Mouse (Mus musculus): ENCODE results near the gene Mdp1. TPM values are rescaled to one million over a fixed set of nuclear protein-coding genes. Genes with fewer than 3 reads are reported as not detected.

The Mdp1 gene
- 100 to 1,000 TPM; 101 to 105 TPM for polyA plus RNA-seq (2017; shearing (Covaris generic))

GRCm38 (mm10) chr14:55659960-55660573, at the start of gene Mdp1:
Gene Mdp1 (minus strand): TSS chr14:55660508.

GRCm38 (mm10) chr14:55681160-55682117, 21.1 kb upstream of the Mdp1 start, which contains the start of gene Tinf2:
Gene Tinf2 (minus strand): TSS chr14:55681820.

GRCm38 (mm10) chr14:55671833-55672740, 11.8 kb upstream of the Mdp1 start, which contains the start of the genes Gmpr2 and Nedd8:
Gene Gmpr2 (plus strand): TSS chr14:55671941.
Gene Nedd8 (minus strand): TSS chr14:55672124.

GRCm38 (mm10) chr14:55649884-55650283, 10.4 kb downstream of the Mdp1 start, which contains the start of gene Tssk4:
Gene Tssk4 (plus strand): TSS chr14:55650184.

GRCm38 (mm10) chr14:55643060-55643907, 17.0 kb downstream of the Mdp1 start, which contains the start of gene Tm9sf1:
Gene Tm9sf1 (minus strand): TSS chr14:55643806.

GRCm38 (mm10) chr14:55637795-55638194, 22.5 kb downstream of the Mdp1 start, which contains the start of gene Gm49378:
Gene Gm49378 (minus strand): TSS chr14:55637895.

GRCm38 (mm10) chr14:55635523-55636007, 24.7 kb downstream of the Mdp1 start, which contains the start of gene Ipo4:
Gene Ipo4 (minus strand): TSS chr14:55635957.

GRCm38 (mm10) chr14:55617822-55618221, 42.5 kb downstream of the Mdp1 start, which contains the start of gene Rec8:
Gene Rec8 (plus strand): TSS chr14:55618037.

Other genes starting within 250 kb of the Mdp1 start
- gene Dhrs4, start 181.8 kb downstream of the Mdp1 start, polyA plus RNA-seq (2017; shearing (Covaris generic)) = 10 to 100 TPM; 46.9 to 50.3 TPM
- 1 to 10 TPM in 1 of 2 experiments, under 1 TPM in 1; 0.97 to 1.0 TPM for gene Carmil3, start 169.9 kb downstream of the Mdp1 start, polyA plus RNA-seq (2017; shearing (Covaris generic))
- under 1 TPM in 1 of 2 experiments, not detected in 1; 0.75 TPM for gene Cpne6, start 150.1 kb downstream of the Mdp1 start, polyA plus RNA-seq (2017; shearing (Covaris generic))
- under 1 TPM; 0.11 to 0.16 TPM for gene Nrl, start 135.5 kb downstream of the Mdp1 start, polyA plus RNA-seq (2017; shearing (Covaris generic))
- gene Pck2, start 120.2 kb downstream of the Mdp1 start, polyA plus RNA-seq (2017; shearing (Covaris generic)) = 10 to 100 TPM in 1 of 2 experiments, 1 to 10 TPM in 1; 9.6 to 27.7 TPM
- 100 to 1,000 TPM; 127 to 137 TPM for gene Dcaf11, start 100.5 kb downstream of the Mdp1 start, polyA plus RNA-seq (2017; shearing (Covaris generic))
- gene A730061H03Rik, start 100.1 kb downstream of the Mdp1 start, polyA plus RNA-seq (2017; shearing (Covaris generic)) = 1 to 10 TPM; 2.3 to 5.0 TPM
- gene Fitm1, start 84.9 kb downstream of the Mdp1 start, polyA plus RNA-seq (2017; shearing (Covaris generic)) = not detected
- gene Psme1, start 82.4 kb downstream of the Mdp1 start, polyA plus RNA-seq (2017; shearing (Covaris generic)) = 1,000 to 10,000 TPM; 1,262 to 1,326 TPM
- 10 to 100 TPM; 29.1 to 38.6 TPM for gene Emc9, start 75.2 kb downstream of the Mdp1 start, polyA plus RNA-seq (2017; shearing (Covaris generic))
- 1,000 to 10,000 TPM; 1,039 to 1,128 TPM for gene Psme2, start 69.4 kb downstream of the Mdp1 start, polyA plus RNA-seq (2017; shearing (Covaris generic))
- gene Rnf31, start 68.8 kb downstream of the Mdp1 start, polyA plus RNA-seq (2017; shearing (Covaris generic)) = 10 to 100 TPM; 30.5 to 62.2 TPM
- 100 to 1,000 TPM; 169 to 197 TPM for gene Irf9, start 56.9 kb downstream of the Mdp1 start, polyA plus RNA-seq (2017; shearing (Covaris generic))
- gene Rec8, start 42.5 kb downstream of the Mdp1 start, polyA plus RNA-seq (2017; shearing (Covaris generic)) = 1 to 10 TPM; 2.8 to 5.6 TPM
- gene Ipo4, start 24.6 kb downstream of the Mdp1 start, polyA plus RNA-seq (2017; shearing (Covaris generic)) = 10 to 100 TPM; 31.1 to 45.2 TPM
- gene Gm49378, start 22.6 kb downstream of the Mdp1 start, polyA plus RNA-seq (2017; shearing (Covaris generic)) = 1 to 10 TPM; 1.6 to 2.2 TPM
- gene Tm9sf1, start 16.7 kb downstream of the Mdp1 start, polyA plus RNA-seq (2017; shearing (Covaris generic)) = 10 to 100 TPM; 64.4 to 75.6 TPM
- 1 to 10 TPM; 1.3 to 1.6 TPM for gene Tssk4, start 10.3 kb downstream of the Mdp1 start, polyA plus RNA-seq (2017; shearing (Covaris generic))
- 10 to 100 TPM; 34.4 to 55.8 TPM for gene Gmpr2, start 11.4 kb upstream of the Mdp1 start, polyA plus RNA-seq (2017; shearing (Covaris generic))
- 100 to 1,000 TPM; 479 to 482 TPM for gene Nedd8, start 11.6 kb upstream of the Mdp1 start, polyA plus RNA-seq (2017; shearing (Covaris generic))
- gene Tinf2, start 21.3 kb upstream of the Mdp1 start, polyA plus RNA-seq (2017; shearing (Covaris generic)) = 10 to 100 TPM; 50.8 to 60.2 TPM
- gene Tgm1, start 53.4 kb upstream of the Mdp1 start, polyA plus RNA-seq (2017; shearing (Covaris generic)) = under 1 TPM; 0.32 to 0.81 TPM
- gene Rabggta, start 61.8 kb upstream of the Mdp1 start, polyA plus RNA-seq (2017; shearing (Covaris generic)) = 10 to 100 TPM; 57.8 to 79.6 TPM
- 10 to 100 TPM; 39.5 to 63.1 TPM for gene Dhrs1, start 85.2 kb upstream of the Mdp1 start, polyA plus RNA-seq (2017; shearing (Covaris generic))
- 10 to 100 TPM; 38.9 to 45.7 TPM for gene Nop9, start 85.2 kb upstream of the Mdp1 start, polyA plus RNA-seq (2017; shearing (Covaris generic))
- gene Cideb, start 98.0 kb upstream of the Mdp1 start, polyA plus RNA-seq (2017; shearing (Covaris generic)) = not detected
- under 1 TPM; 0.17 to 0.21 TPM for gene Ltb4r2, start 100.9 kb upstream of the Mdp1 start, polyA plus RNA-seq (2017; shearing (Covaris generic))
- gene Ltb4r1, start 105.5 kb upstream of the Mdp1 start, polyA plus RNA-seq (2017; shearing (Covaris generic)) = 10 to 100 TPM; 13.2 to 19.4 TPM
- under 1 TPM; 0.16 to 0.32 TPM for gene Adcy4, start 123.6 kb upstream of the Mdp1 start, polyA plus RNA-seq (2017; shearing (Covaris generic))
- gene Ripk3, start 128.4 kb upstream of the Mdp1 start, polyA plus RNA-seq (2017; shearing (Covaris generic)) = 100 to 1,000 TPM in 1 of 2 experiments, 10 to 100 TPM in 1; 72.7 to 103 TPM
- gene Nfatc4, start 162.6 kb upstream of the Mdp1 start, polyA plus RNA-seq (2017; shearing (Covaris generic)) = not detected
- gene Nynrin, start 193.5 kb upstream of the Mdp1 start, polyA plus RNA-seq (2017; shearing (Covaris generic)) = under 1 TPM; 0.15 to 0.99 TPM
- gene Cbln3, start 223.9 kb upstream of the Mdp1 start, polyA plus RNA-seq (2017; shearing (Covaris generic)) = under 1 TPM; 0.22 to 0.31 TPM
- gene Khnyn, start 224.4 kb upstream of the Mdp1 start, polyA plus RNA-seq (2017; shearing (Covaris generic)) = 10 to 100 TPM; 26.8 to 67.7 TPM
- 10 to 100 TPM; 53.9 to 72.7 TPM for gene Sdr39u1, start 239.8 kb upstream of the Mdp1 start, polyA plus RNA-seq (2017; shearing (Covaris generic))